Mouse (Mus musculus) intestine, embryonic 15.5 days (tissue): ENCODE measurements at regions not wholly inside any gene's neighbourhood (a gene's known extent, or its start where the extent isn't known, plus 50 kb on each side); places are given as distances from the start of the nearest gene placed in this dataset.

ENCODE experiments used
- ATAC-seq: fragments of 200-750 bp; cut with Nextera tagmentation; 2 replicates; pipeline ENCODE4 v1.8.0; 2017; ENCODE audit warnings: moderate TSS enrichment, moderate library complexity
- H3K27ac ChIP-seq: fragments of 300-500 bp; sonication (generic); 2 replicates; pipeline ENCODE4 v1.5.1; 2015; ENCODE audit warnings: mild to moderate bottlenecking, inconsistent platforms
- H3K27me3 ChIP-seq: fragments of 300-500 bp; sonication (generic); replicated peaks from 2 replicates; pipeline ENCODE4 v1.6.1; 2015; ENCODE audit warnings: inconsistent platforms
- H3K36me3 ChIP-seq: fragments of 300-500 bp; sonication (generic); 2 replicates; pipeline ENCODE4 v1.6.1; 2015; ENCODE audit warnings: inconsistent platforms
- H3K4me1 ChIP-seq: fragments of 300-500 bp; sonication (generic); replicated peaks from 2 replicates; pipeline ENCODE4 v1.6.1; 2015; ENCODE audit warnings: inconsistent platforms
- H3K4me2 ChIP-seq: fragments of 300-500 bp; sonication (generic); replicated peaks from 2 replicates; pipeline ENCODE4 v1.6.1; 2015; ENCODE audit warnings: mild to moderate bottlenecking, inconsistent platforms
- H3K4me3 ChIP-seq: fragments of 300-500 bp; sonication (generic); replicated peaks from 2 replicates; pipeline ENCODE4 v1.5.1; 2015; ENCODE audit warnings: inconsistent platforms
- H3K9ac ChIP-seq: fragments of 300-500 bp; sonication (generic); 2 replicates; pipeline ENCODE4 v1.6.1; 2015; ENCODE audit warnings: inconsistent platforms
- H3K9me3 ChIP-seq: fragments of 300-500 bp; sonication (generic); 2 replicates; pipeline ENCODE4 v1.6.1; 2016; ENCODE audit warnings: inconsistent platforms
- WGBS: fragments of 180-500 bp; shearing (Covaris S2); methylation state at CpG from one replicate; pipeline ENCODE4 v1.1.7; 2015; 5-methylcytosine and 5-hydroxymethylcytosine counted together

GRCm38 (mm10) chr3:104561567-104561966 lies 49.8 kb upstream of the Lrig2 start:
- Histone ChIP-seq H3K4me1 (0 out of 2 replicates have a peak, but pooled peaks cover 4% of the 10 kb centered on the region), H3K27me3 (no peaks in the 10 kb centered on the region), H3K36me3 (no peaks in the 10 kb centered on the region), H3K9ac (no peak overlapping the region), H3K27ac (no peak overlapping the region), H3K4me2 (no peak overlapping the region), H3K4me3 (no peak overlapping the region), H3K9me3 (no peaks in the 10 kb centered on the region)
- 34% methylated on average over 4 of the region's 4 CpGs for WGBS
- no peak for ATAC-seq
